Mouse (Mus musculus) lung, adult 18-20 months (tissue): ENCODE results near the gene Ldah.
A peak's percentile ranks its signal among the peaks of the same experiment; 100 is the strongest.

ENCODE experiments used
- DNase-seq, 2 experiments: peaks; one replicate each; pipeline ENCODE4 v3.0.0; 2022; ENCODE audit warnings: mixed read lengths in 2 of 2

The Ldah gene

DNA sequence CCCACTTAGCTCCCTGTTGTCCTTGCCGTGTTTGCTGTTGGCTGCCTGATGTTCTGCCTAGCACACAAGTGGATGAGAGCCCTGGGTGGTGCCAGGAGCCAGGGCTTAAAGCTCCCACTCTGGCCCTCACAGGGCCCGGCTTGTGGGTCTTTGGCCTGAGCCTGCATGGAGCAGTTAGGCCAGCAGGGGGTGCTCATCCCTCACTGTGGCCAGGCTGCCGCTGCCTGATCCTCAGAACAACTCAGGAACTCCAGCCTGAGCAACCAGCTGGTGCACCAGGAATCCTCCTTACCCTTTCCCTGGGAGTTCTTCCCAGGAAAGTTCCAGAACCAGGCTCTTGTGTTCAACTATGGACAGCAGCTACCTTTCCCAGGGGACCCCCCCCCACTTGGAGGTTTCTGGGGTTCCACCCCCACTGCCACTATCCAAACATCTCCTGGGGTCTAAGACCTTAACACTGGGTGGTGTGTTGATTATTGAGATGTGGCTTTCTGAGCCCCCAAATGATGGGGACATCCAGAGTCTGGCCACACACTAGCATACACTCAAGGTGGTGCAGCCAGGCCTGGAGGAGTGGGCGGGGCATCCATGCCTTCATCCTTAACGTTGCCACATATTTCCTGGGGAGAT, 112.3 kb downstream of the Ldah start:
- DNase-seq: peak; percentile 72 to 79

DNA sequence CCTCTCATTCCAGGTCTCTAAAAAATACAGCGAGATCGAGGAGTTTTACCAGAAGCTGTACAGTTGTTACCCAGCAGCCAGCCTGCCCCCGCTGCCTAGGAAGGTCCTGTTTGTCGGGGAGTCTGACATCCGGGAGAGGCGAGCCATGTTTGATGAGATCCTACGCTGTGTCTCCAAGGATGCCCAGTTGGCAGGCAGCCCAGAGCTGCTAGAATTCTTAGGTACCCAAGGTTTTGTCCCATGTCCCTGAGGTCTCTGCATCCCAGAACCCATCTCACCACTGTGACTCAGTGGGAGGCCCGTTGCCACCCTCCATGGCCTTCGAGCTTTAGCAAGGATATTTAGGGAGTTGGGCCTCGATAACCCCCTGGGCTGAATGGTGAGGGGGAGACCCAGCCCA, 113.6 kb downstream of the Ldah start:
- DNase-seq: no peak

DNA sequence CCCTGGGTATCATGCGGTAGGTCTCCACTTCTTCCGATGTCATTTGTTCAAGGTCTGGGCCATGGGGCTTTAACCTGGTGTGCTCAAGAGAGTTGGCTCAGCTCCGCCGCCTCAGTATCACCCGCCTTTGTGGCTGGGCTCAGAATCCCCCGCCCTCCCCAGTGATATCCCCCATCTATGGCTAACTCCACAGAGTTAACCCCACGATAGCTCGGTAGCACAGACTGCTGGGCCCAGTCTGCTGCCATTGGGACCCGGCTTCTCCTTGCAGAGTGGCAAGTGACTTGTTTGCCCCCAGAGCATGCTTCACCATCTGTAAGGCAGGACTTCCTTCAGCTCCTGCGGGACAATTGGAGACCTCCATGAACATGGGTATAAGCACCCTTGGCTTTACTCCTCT, 116.2 kb downstream of the Ldah start:
- no peak for DNase-seq

GRCm38 (mm10) chr12:8325245-8325942, 117.5 kb downstream of the Ldah start:
- no peak for DNase-seq

DNA sequence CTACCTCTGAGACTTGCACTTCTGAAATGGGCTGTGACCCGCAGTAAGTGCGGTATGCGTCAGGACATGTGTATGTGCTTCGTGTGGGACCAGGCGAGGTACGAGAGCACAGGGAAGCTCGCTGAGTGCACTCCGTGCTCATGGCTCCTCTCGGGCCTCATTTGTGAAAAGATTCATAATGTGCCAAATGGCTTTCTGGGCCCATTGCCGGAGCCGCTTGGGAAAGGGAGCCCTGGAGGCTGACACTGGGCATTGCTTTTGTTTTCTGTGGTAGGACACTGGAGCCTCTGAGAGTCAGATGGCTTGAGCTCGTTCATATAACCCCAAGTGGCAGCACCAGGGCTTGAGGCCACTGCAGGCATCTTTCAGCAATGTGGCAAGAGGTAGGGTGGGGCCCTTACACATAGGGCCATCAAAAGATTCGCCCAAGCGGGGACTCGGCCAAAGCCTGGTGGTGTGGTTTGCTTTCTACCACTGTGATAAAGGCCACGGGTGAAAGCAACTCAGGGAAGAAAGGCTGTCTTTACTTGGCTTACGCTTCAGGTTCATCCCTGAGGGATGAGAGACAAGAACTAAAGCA, 118.1 kb downstream of the Ldah start:
- no peak for DNase-seq

DNA sequence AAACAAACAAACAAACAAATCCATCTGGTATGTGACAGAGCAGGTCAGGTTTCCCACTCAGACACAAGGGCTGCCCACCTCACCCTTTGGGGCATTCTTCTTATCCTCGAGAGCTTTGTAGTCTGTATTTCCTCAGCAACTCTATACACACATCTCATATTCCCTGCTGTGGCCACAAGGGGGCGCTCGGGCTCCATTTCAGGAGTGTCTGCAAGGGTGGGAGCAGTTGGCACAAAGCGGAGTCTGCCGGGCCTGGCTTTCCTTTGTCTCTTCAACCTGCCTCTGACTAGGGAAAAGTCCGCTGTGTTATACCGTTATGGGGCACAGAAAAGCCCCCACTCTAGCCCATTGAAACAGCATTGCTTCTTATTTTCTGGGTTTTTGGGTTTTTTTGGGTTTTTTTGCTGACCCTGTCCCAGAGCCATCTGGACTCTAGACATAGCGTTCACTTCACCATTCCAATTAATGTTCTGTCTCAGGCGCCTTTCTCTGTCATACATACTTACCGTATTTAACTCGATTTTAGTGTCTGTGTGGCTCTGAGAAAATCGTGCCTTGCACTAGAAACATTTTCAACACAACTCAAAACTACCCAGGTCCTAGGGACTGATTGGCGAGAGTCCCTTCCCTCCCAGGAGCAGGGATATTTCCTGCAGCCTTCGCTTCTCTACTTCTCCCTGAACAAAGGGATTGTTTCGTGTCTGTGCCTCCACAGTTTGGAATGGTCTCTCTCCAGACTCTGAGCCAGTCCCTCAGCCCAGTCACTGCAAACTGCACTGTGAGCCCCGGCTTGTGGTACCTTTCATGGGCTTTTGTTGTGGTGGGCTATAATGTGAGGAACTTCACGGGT, 119.1 kb downstream of the Ldah start:
- DNase-seq: peak; percentile 91 to 93

- no peak for DNase-seq
Measured at GRCm38 (mm10) chr12:8327675-8328053, 119.8 kb downstream of the Ldah start.

DNA sequence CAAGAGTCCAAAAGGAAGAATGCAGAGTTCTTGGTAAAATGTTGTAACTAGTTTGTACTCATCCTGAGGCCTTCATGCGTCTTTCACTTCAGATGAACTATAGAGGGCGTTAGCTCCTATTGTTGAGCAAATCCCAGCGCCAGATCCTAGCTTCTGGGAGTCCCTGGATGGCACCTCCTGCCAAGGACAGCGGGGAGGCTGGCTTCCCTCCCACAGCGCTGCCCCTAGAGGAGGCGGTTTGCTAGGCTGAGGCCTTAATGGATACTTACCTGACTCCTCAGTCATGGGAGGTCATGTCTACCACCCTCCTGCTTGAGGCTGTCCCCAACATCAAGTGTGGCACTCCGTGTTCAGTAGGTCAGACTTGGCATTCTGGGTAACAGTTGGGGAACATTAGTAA, 121.3 kb downstream of the Ldah start:
- no peak for DNase-seq

DNA sequence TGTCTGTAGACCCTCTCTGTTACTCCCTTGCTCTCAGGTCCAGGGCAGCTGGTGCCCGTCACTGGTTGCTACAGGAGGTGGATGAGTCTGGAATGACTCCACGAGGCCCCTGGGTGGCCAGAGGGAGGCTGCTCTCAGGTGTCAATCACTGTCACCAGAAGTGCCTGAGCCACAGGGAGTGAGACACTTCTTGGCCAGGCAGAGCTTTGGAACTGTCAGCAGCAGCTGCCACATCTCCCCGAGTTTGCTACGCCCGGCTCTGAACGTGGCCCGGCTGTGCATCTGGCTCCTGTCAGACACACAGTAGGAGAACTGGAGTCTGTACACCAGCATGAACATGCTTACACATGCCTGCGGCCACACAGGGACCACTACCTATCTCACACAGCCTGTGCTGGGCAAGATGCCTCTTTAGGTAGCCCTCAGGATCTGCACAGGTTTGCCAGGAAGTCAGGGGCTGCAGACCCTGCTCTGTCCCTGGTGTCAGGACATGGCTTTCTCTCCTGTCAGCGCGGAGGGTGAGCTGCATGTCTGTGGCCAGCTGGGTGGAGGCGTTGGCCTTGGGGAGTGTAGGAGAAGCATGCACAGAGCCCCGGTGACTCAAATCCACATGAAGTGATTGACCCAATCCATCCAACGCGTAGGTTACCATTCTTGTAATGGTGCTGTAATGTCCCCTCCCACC, 123.7 kb downstream of the Ldah start:
- no peak for DNase-seq

- DNase-seq: no peak
Measured at GRCm38 (mm10) chr12:8332174-8332542, 124.3 kb downstream of the Ldah start.

- DNase-seq: no peak
Measured at GRCm38 (mm10) chr12:8333617-8334016, 125.7 kb downstream of the Ldah start.

DNA sequence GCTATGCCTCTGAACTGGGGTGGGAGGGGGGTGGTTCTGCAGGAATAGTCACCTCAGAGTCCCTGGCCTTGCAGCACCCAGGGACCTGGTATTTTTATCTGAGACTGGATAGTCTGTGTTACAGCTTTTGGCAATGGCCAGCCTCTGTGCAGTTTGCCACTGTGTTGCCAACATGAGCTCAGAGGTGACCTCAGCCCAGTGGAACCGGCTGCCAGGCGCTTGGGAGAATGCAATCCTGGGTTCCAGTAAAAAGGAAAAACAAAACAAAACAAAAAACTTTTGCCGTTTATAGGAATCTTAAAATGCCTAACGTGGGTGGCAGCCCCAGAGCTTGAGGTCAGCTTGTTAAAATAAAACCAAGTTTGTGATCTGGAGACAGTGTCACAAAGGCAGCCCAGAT, 126.4 kb downstream of the Ldah start:
- DNase-seq: no peak
